Mouse (Mus musculus) T-helper 1 cell (primary cell): ENCODE measurements around the gene Cenpp.

Source experiments
- in situ Hi-C: fragments of 300-600 bp; cut with MboI, MseI; formaldehyde crosslinking; loops from one replicate; pipeline ENCODE4 v1.15.1; 2025; ENCODE audit warnings: high pct_unique_total_duplicates

Gene Cenpp

GRCm38 (mm10) chr13:49465875-49466274 is 186.7 kb downstream of the Cenpp start:
- in situ Hi-C loops: loop anchor here (10.0 kb wide), 1 partner anchor 179 kb away; no protein-coding TSS in a partner anchor

GRCm38 (mm10) chr13:49462921-49463320 is 189.7 kb downstream of the Cenpp start:
- in situ Hi-C loops: loop anchor here (10.0 kb wide), 1 partner anchor 182 kb away; no protein-coding TSS in a partner anchor

- in situ Hi-C loops: loop anchor here (10.0 kb wide), 1 partner anchor 183 kb away; no protein-coding TSS in a partner anchor
These were observed 191.0 kb downstream of the Cenpp start for GRCm38 (mm10) chr13:49461458-49462132.

GRCm38 (mm10) chr13:49460692-49461414 is 191.7 kb downstream of the Cenpp start:
- in situ Hi-C loops: loop anchor here (10.0 kb wide), 1 partner anchor 184 kb away; no protein-coding TSS in a partner anchor

- in situ Hi-C loops: loop anchor here (10.0 kb wide), 1 partner anchor 185 kb away; no protein-coding TSS in a partner anchor
These were observed 192.3 kb downstream of the Cenpp start for GRCm38 (mm10) chr13:49460276-49460675.

GRCm38 (mm10) chr13:49449318-49449749 is 203.3 kb downstream of the Cenpp start:
- in situ Hi-C loops: no loop called here

- in situ Hi-C loops: no loop called here
These were observed 208.1 kb downstream of the Cenpp start for GRCm38 (mm10) chr13:49444451-49444850.

GRCm38 (mm10) chr13:49436170-49436569 is 216.4 kb downstream of the Cenpp start:
- in situ Hi-C loops: no loop called here

GRCm38 (mm10) chr13:49435745-49436144 is 216.8 kb downstream of the Cenpp start:
- in situ Hi-C loops: no loop called here

GRCm38 (mm10) chr13:49433268-49434029 is 219.1 kb downstream of the Cenpp start:
- in situ Hi-C loops: no loop called here

GRCm38 (mm10) chr13:49430529-49430928 is 222.1 kb downstream of the Cenpp start:
- in situ Hi-C loops: no loop called here

- in situ Hi-C loops: loop anchor here (10.0 kb wide), 1 partner anchor 227 kb away; the partner anchor contains the start of genes Cenpp and Nol8
These were observed 224.4 kb downstream of the Cenpp start for GRCm38 (mm10) chr13:49428042-49428675.

- in situ Hi-C loops: loop anchor here (10.0 kb wide), 1 partner anchor 228 kb away; the partner anchor contains the start of genes Cenpp and Nol8
These were observed 225.8 kb downstream of the Cenpp start for GRCm38 (mm10) chr13:49426736-49427135.

- in situ Hi-C loops: loop anchor here (5.0 to 10.0 kb wide), 2 partner anchors 80 to 233 kb away; partner anchors contain the start of genes Bicd2, Cenpp and Nol8
These were observed 230.6 kb downstream of the Cenpp start for GRCm38 (mm10) chr13:49421959-49422358.

GRCm38 (mm10) chr13:49421606-49421917 is 231.0 kb downstream of the Cenpp start:
- in situ Hi-C loops: loop anchor here (5.0 to 10.0 kb wide), 2 partner anchors 79 to 233 kb away; partner anchors contain the start of genes Bicd2, Cenpp and Nol8

GRCm38 (mm10) chr13:49420754-49421605 is 231.6 kb downstream of the Cenpp start, which contains the start of gene Ippk:
TSS of gene Ippk (plus strand) at chr13:49421249.
- in situ Hi-C loops: loop anchor here (5.0 to 10.0 kb wide), 2 partner anchors 79 to 234 kb away; partner anchors contain the start of genes Bicd2, Cenpp and Nol8
